Mouse (Mus musculus) limb, embryonic 12.5 days (tissue): ENCODE measurements at regions not wholly inside any gene's neighbourhood (a gene's known extent, or its start where the extent isn't known, plus 50 kb on each side); places are given as distances from the start of the nearest gene placed in this dataset.

Experiments
- ATAC-seq: fragments of 200-750 bp; cut with Nextera tagmentation; 2 replicates; pipeline ENCODE4 v1.8.0; 2017; ENCODE audit warnings: low read depth, moderate TSS enrichment; ENCODE audit not compliant: insufficient number of reproducible peaks, insufficient read depth, low FRiP score, low TSS enrichment
- H3K27ac ChIP-seq: fragments of 300-500 bp; sonication (generic); 2 replicates; pipeline ENCODE4 v1.5.1; 2016; ENCODE audit warnings: mild to moderate bottlenecking, moderate library complexity
- H3K27me3 ChIP-seq: fragments of 300-500 bp; sonication (generic); 2 replicates; pipeline ENCODE4 v1.6.1; 2016; ENCODE audit warnings: mild to moderate bottlenecking, moderate library complexity
- H3K36me3 ChIP-seq: fragments of 300-500 bp; sonication (generic); 2 replicates; pipeline ENCODE4 v1.6.1; 2016; ENCODE audit warnings: mild to moderate bottlenecking, moderate library complexity
- H3K4me1 ChIP-seq: fragments of 300-500 bp; sonication (generic); replicated peaks from 2 replicates; pipeline ENCODE4 v1.6.1; 2016
- H3K4me2 ChIP-seq: fragments of 300-500 bp; sonication (generic); 2 replicates; pipeline ENCODE4 v1.6.1; 2016; ENCODE audit warnings: mild to moderate bottlenecking, moderate library complexity
- H3K4me3 ChIP-seq: fragments of 300-500 bp; sonication (generic); replicated peaks from 2 replicates; pipeline ENCODE4 v1.5.1; 2016; ENCODE audit warnings: mild to moderate bottlenecking
- H3K9ac ChIP-seq: fragments of 300-500 bp; sonication (generic); replicated peaks from 2 replicates; pipeline ENCODE4 v1.6.1; 2016; ENCODE audit warnings: mild to moderate bottlenecking, moderate library complexity
- H3K9me3 ChIP-seq: fragments of 300-500 bp; sonication (generic); 2 replicates; pipeline ENCODE4 v1.6.1; 2016; ENCODE audit warnings: mild to moderate bottlenecking, moderate library complexity
- WGBS: fragments of 180-500 bp; shearing (Covaris S2); methylation state at CpG from one replicate; pipeline ENCODE4 v1.1.7; 2016; 5-methylcytosine and 5-hydroxymethylcytosine counted together

GRCm38 (mm10) chr9:120850092-120850491 lies 78.9 kb upstream of the Ctnnb1 start:
- Histone ChIP-seq H3K4me2 (no peak overlapping the region), H3K36me3 (no peaks in the 10 kb centered on the region), H3K27me3 (no peaks in the 10 kb centered on the region), H3K4me1 (0 out of 2 replicates have a peak, but pooled peaks cover 3% of the 10 kb centered on the region), H3K27ac (no peak overlapping the region), H3K4me3 (no peak overlapping the region), H3K9me3 (no peaks in the 10 kb centered on the region), H3K9ac (no peak overlapping the region)
- no peak for ATAC-seq
- 65% methylated on average over 5 of the region's 5 CpGs for WGBS

GRCm38 (mm10) chr9:120851914-120852313 lies 77.1 kb upstream of the Ctnnb1 start:
- H3K4me1 ChIP-seq, result 0 out of 2 replicates have a peak, but pooled peaks cover 3% of the 10 kb centered on the region
- H3K27me3 ChIP-seq, result no peaks in the 10 kb centered on the region
- ATAC-seq, result no peak
- no peak overlapping the region for H3K4me3 ChIP-seq
- no peak overlapping the region for H3K9ac ChIP-seq
- 87% methylated on average over 5 of the region's 5 CpGs for WGBS
- no peak overlapping the region for H3K4me2 ChIP-seq
- H3K27ac ChIP-seq, result no peak overlapping the region
- H3K9me3 ChIP-seq, result no peaks in the 10 kb centered on the region
- no peaks in the 10 kb centered on the region for H3K36me3 ChIP-seq

GRCm38 (mm10) chr9:120852572-120852971 lies 76.4 kb upstream of the Ctnnb1 start:
- no peak for ATAC-seq

GRCm38 (mm10) chr9:120853032-120853597 lies 75.9 kb upstream of the Ctnnb1 start:
- no peaks in the 10 kb centered on the region for H3K36me3 ChIP-seq
- WGBS, result 94% methylated on average over 8 of the region's 8 CpGs
- no peak overlapping the region for H3K4me3 ChIP-seq
- H3K27me3 ChIP-seq, result no peaks in the 10 kb centered on the region
- no peak overlapping the region for H3K9ac ChIP-seq
- H3K4me1 ChIP-seq, result 0 out of 2 replicates have a peak, but pooled peaks cover 3% of the 10 kb centered on the region
- no peak overlapping the region for H3K4me2 ChIP-seq
- H3K27ac ChIP-seq, result no peak overlapping the region
- ATAC-seq, result no peak
- no peaks in the 10 kb centered on the region for H3K9me3 ChIP-seq

More at GRCm38 (mm10) chr9:120852572-120852971, 76.4 kb upstream of the Ctnnb1 start:
- Histone ChIP-seq H3K4me1 (0 out of 2 replicates have a peak, but pooled peaks cover 3% of the 10 kb centered on the region), H3K4me3 (no peak overlapping the region), H3K9me3 (no peaks in the 10 kb centered on the region), H3K27me3 (no peaks in the 10 kb centered on the region), H3K27ac (no peak overlapping the region), H3K36me3 (no peaks in the 10 kb centered on the region), H3K9ac (no peak overlapping the region), H3K4me2 (no peak overlapping the region)
- 84% methylated on average over 6 of the region's 6 CpGs for WGBS

GRCm38 (mm10) chr9:120854351-120854750 lies 74.7 kb upstream of the Ctnnb1 start:
- 83% methylated on average over 7 of the region's 7 CpGs for WGBS
- H3K4me1 ChIP-seq, result 0 out of 2 replicates have a peak, but pooled peaks cover 3% of the 10 kb centered on the region
- ATAC-seq, result no peak
- no peak overlapping the region for H3K27ac ChIP-seq
- H3K27me3 ChIP-seq, result no peaks in the 10 kb centered on the region
- H3K4me3 ChIP-seq, result no peak overlapping the region
- H3K9ac ChIP-seq, result no peak overlapping the region
- no peaks in the 10 kb centered on the region for H3K36me3 ChIP-seq
- no peak overlapping the region for H3K4me2 ChIP-seq
- H3K9me3 ChIP-seq, result no peaks in the 10 kb centered on the region

- Histone ChIP-seq H3K9me3 (no peaks in the 10 kb centered on the region), H3K36me3 (no peaks in the 10 kb centered on the region), H3K27me3 (no peaks in the 10 kb centered on the region), H3K4me2 (no peak overlapping the region), H3K27ac (0 out of 2 replicates have a peak overlapping the region, but pooled peaks have one; percentile 23), H3K4me3 (no peak overlapping the region), H3K9ac (no peak overlapping the region), H3K4me1 (no peaks in the 10 kb centered on the region)
- ATAC-seq, result no peak
- 62% methylated on average over 3 of the region's 3 CpGs for WGBS
Measured at GRCm38 (mm10) chr9:120855293-120856050, 73.5 kb upstream of the Ctnnb1 start.

- Histone ChIP-seq H3K9me3 (no peaks in the 10 kb centered on the region), H3K36me3 (no peaks in the 10 kb centered on the region), H3K9ac (no peak overlapping the region), H3K4me1 (no peaks in the 10 kb centered on the region), H3K27ac (no peak overlapping the region), H3K27me3 (no peaks in the 10 kb centered on the region), H3K4me2 (no peak overlapping the region), H3K4me3 (no peak overlapping the region)
- 93% methylated on average over 6 of the region's 6 CpGs for WGBS
- no peak for ATAC-seq
Measured at GRCm38 (mm10) chr9:120857849-120858510, 71.0 kb upstream of the Ctnnb1 start.

- H3K4me1 ChIP-seq, result peaks cover 5% of the 10 kb centered on the region
- no peaks in the 10 kb centered on the region for H3K36me3 ChIP-seq
- no peaks in the 10 kb centered on the region for H3K9me3 ChIP-seq
- ATAC-seq, result no peak
- 59% methylated on average over 8 of the region's 8 CpGs for WGBS
- H3K27ac ChIP-seq, result no peak overlapping the region
- no peak overlapping the region for H3K4me2 ChIP-seq
- H3K4me3 ChIP-seq, result no peak overlapping the region
- no peak overlapping the region for H3K9ac ChIP-seq
- H3K27me3 ChIP-seq, result no peaks in the 10 kb centered on the region
Measured at GRCm38 (mm10) chr9:120860969-120861595, 67.9 kb upstream of the Ctnnb1 start.

- no peaks in the 10 kb centered on the region for H3K9me3 ChIP-seq
- no peak overlapping the region for H3K4me2 ChIP-seq
- ATAC-seq, result no peak
- no peak overlapping the region for H3K9ac ChIP-seq
- peaks cover 13% of the 10 kb centered on the region for H3K4me1 ChIP-seq
- no peaks in the 10 kb centered on the region for H3K27me3 ChIP-seq
- no peaks in the 10 kb centered on the region for H3K36me3 ChIP-seq
- no peak overlapping the region for H3K4me3 ChIP-seq
- 75% methylated on average over 12 of the region's 12 CpGs for WGBS
- H3K27ac ChIP-seq, result no peak overlapping the region
Measured at GRCm38 (mm10) chr9:120861788-120862345, 67.1 kb upstream of the Ctnnb1 start.

GRCm38 (mm10) chr9:120864410-120864809 lies 64.6 kb upstream of the Ctnnb1 start:
- no peak for ATAC-seq

GRCm38 (mm10) chr9:120866251-120866650 lies 62.8 kb upstream of the Ctnnb1 start:
- Histone ChIP-seq H3K9ac (no peak overlapping the region), H3K27ac (peak overlapping the region; percentile 84), H3K9me3 (no peaks in the 10 kb centered on the region), H3K4me1 (peaks cover 38% of the 10 kb centered on the region), H3K27me3 (peaks cover 3% of the 10 kb centered on the region; the same call in 1 of the 2 replicates), H3K4me2 (no peak overlapping the region; the same call in 1 of the 2 replicates), H3K4me3 (no peak overlapping the region), H3K36me3 (no peaks in the 10 kb centered on the region)
- 67% methylated on average over 5 of the region's 5 CpGs for WGBS
- no peak for ATAC-seq

More at GRCm38 (mm10) chr9:120864410-120864809, 64.6 kb upstream of the Ctnnb1 start:
- Histone ChIP-seq H3K4me2 (no peak overlapping the region), H3K9me3 (no peaks in the 10 kb centered on the region), H3K27me3 (0 out of 2 replicates have a peak, but pooled peaks cover 3% of the 10 kb centered on the region), H3K4me1 (peaks cover 23% of the 10 kb centered on the region), H3K9ac (no peak overlapping the region), H3K27ac (no peak overlapping the region; the same call in 1 of the 2 replicates), H3K36me3 (no peaks in the 10 kb centered on the region), H3K4me3 (no peak overlapping the region)
- 82% methylated on average over 3 of the region's 3 CpGs for WGBS
